Mouse (Mus musculus): ENCODE results near the gene Sdhaf4. TPM values are rescaled to one million over a fixed set of nuclear protein-coding genes. Genes with fewer than 3 reads are reported as not detected.

Gene Sdhaf4
- total RNA-seq, 2 experiments from 2014 or later, result 59.2 to 71.4 TPM

DNA sequence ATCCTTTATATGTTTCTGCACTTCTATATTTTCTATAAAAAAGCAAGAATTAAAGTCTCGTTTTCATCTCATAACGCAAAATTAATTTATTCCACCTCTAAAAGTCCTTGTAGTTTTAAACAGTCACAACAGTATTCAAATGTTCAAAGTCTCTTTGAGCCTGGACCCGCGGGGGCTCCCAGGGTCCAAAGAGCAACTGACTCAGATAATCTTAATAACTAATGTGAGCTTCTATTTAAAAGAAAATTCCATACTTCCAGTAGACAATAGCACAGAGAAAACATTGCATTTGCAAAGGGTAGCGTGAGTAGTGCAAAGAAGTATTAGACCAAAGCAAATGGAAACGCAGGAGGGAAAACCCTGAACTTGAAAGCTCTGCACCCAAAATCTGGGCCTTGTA, 47.4 kb downstream of the Sdhaf4 start:
- DNase-seq (ENCODE audit: low spot score in 2 of 2), result no peak

- DNase-seq (ENCODE audit: low spot score in 2 of 2), result no peak
Observed at GRCm38 (mm10) chr1:23955539-23955938, 49.9 kb downstream of the Sdhaf4 start.

- no peak for DNase-seq (ENCODE audit: low spot score in 2 of 2)
Observed at GRCm38 (mm10) chr1:23953921-23954320, 51.5 kb downstream of the Sdhaf4 start.

- DNase-seq (ENCODE audit: low spot score in 2 of 2), result no peak
Observed at GRCm38 (mm10) chr1:23948778-23949699, 56.4 kb downstream of the Sdhaf4 start.

DNA sequence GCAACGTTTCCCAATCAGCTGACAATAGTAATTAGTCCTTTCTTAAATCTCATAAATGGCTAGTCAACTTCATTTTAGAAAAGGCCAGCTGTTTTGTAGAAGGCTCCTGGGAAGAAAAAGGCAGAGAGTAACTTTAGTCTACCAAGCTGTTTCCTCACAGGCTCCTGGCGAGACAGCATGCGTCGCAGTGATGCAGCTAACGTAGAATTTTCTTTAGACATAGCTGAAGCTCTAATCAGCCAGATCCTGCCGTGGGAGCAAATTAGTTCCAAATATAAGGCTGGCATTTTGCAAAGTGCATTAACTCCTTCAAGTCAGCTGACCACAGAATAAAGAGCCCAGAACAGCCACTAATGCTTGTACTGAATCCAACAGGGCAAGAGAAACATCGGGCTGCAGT, 57.2 kb downstream of the Sdhaf4 start:
- no peak for DNase-seq (ENCODE audit: low spot score in 2 of 2)

Other genes with a start within 250 kb of the Sdhaf4 start
- gene B3gat2, start 243.9 kb downstream of the Sdhaf4 start, total RNA-seq (2021), result 1 to 10 TPM in 1 of 2 experiments, under 1 TPM in 1; 0.42 to 4.2 TPM
- gene Smap1, start 83.3 kb downstream of the Sdhaf4 start, total RNA-seq (2021), result 10 to 100 TPM; 80.0 to 84.1 TPM
- gene Fam135a, start 94.7 kb upstream of the Sdhaf4 start, total RNA-seq (2021), result 10 to 100 TPM; 30.0 to 31.8 TPM
- gene Col9a1, start 172.0 kb upstream of the Sdhaf4 start, total RNA-seq (2021), result 1 to 10 TPM in 1 of 2 experiments, under 1 TPM in 1; 0.76 to 1.1 TPM

Data from adrenal gland, postnatal 4 days (tissue).